Mouse (Mus musculus) kidney, embryonic 14.5 days (tissue): ENCODE measurements around the gene Gm20538. TPM values are rescaled to one million over a fixed set of nuclear protein-coding genes. Genes with fewer than 3 reads are reported as not detected.

ENCODE experiments used
- ATAC-seq: fragments of 200-750 bp; cut with Nextera tagmentation; 2 replicates; pipeline ENCODE4 v1.8.0; 2017; ENCODE audit warnings: moderate number of reproducible peaks, mild to moderate bottlenecking, moderate TSS enrichment, moderate library complexity; ENCODE audit not compliant: low FRiP score, low TSS enrichment
- H3K27ac ChIP-seq: fragments of 300-500 bp; sonication (generic); 2 replicates; pipeline ENCODE4 v1.5.1; 2014; ENCODE audit warnings: low read depth, mild to moderate bottlenecking, low read length, moderate library complexity, mixed read lengths
- H3K27me3 ChIP-seq: fragments of 300-500 bp; sonication (generic); 2 replicates; pipeline ENCODE4 v1.6.1; 2014; ENCODE audit warnings: mild to moderate bottlenecking, low read length; ENCODE audit not compliant: control insufficient read depth, insufficient read depth
- H3K36me3 ChIP-seq: fragments of 300-500 bp; sonication (generic); 2 replicates; pipeline ENCODE4 v1.6.1; 2014; ENCODE audit warnings: low read length, mixed read lengths; ENCODE audit not compliant: control insufficient read depth, insufficient read depth
- H3K4me1 ChIP-seq: fragments of 300-500 bp; sonication (generic); 2 replicates; pipeline ENCODE4 v1.6.1; 2014; ENCODE audit warnings: low read length, mixed read lengths; ENCODE audit not compliant: control insufficient read depth, insufficient read depth
- H3K4me2 ChIP-seq: fragments of 300-500 bp; sonication (generic); replicated peaks from 2 replicates; pipeline ENCODE4 v1.6.1; 2014; ENCODE audit warnings: low read depth, mild to moderate bottlenecking, low read length
- H3K4me3 ChIP-seq: fragments of 300-500 bp; sonication (generic); 2 replicates; pipeline ENCODE4 v1.5.1; 2014; ENCODE audit warnings: mild to moderate bottlenecking, low read length
- H3K9ac ChIP-seq: fragments of 300-500 bp; sonication (generic); 2 replicates; pipeline ENCODE4 v1.6.1; 2014; ENCODE audit warnings: low read depth, mild to moderate bottlenecking, low read length, moderate library complexity
- H3K9me3 ChIP-seq: fragments of 300-500 bp; sonication (generic); 2 replicates; pipeline ENCODE4 v1.6.1; 2016; ENCODE audit warnings: low read length; ENCODE audit not compliant: control insufficient read depth
- WGBS: fragments of 180-500 bp; shearing (Covaris S2); extraction: QIAGEN DNeasy Blood & Tissue Kit; methylation state at CpG from one replicate; pipeline ENCODE4 v1.1.7; 2014; 5-methylcytosine and 5-hydroxymethylcytosine counted together
- polyA plus RNA-seq: library from polyadenylated mRNA; unstranded; fragments of >200 nt; fragmentation: Nextera tagmentation; extraction: Ambion mirVana; gene quantifications from 2 replicates; pipeline ENCODE4 v1.2.1, GENCODE M21; 2014

Gm20538 gene
- polyA plus RNA-seq, 1 experiment from 2014 or later = not detected

DNA sequence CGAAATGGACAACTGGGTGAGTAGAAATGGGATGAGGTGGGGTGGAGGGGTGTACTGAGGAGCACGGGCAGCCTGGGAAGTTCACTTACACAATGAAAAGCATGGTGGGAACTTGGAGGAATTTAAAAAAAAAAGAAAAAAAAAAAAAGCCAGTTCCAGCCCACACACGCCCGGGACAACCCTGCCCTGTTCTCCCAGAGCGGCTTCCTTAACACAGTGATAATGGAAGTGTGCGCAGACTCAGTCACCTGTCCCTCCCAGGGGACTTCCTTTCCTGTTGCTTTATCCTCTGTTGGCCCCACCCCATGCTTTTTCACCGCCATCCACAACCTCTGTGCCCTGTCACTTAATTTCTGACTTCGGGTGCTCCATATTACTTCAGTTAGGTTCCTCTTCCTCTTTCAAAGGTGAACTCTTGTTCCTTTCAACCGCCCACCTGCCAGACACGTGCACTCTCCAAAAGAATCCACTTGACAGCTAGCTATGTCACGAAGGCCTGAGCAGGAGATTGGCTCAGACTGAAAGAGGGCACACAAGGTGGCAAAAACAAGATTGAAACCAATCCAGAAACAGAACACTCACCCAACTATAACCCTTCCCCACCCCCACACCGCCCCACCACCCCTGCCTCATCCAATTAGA lies 42.0 kb downstream of the Gm20538 start:
- no peak for ATAC-seq
- Histone ChIP-seq H3K9ac (no peak overlapping the region), H3K4me1 (peaks cover 51% of the 10 kb centered on the region), H3K36me3 (no peaks in the 10 kb centered on the region), H3K4me2 (peak overlapping the region; percentile 67), H3K27ac (no peak overlapping the region), H3K9me3 (no peaks in the 10 kb centered on the region), H3K27me3 (peaks cover 24% of the 10 kb centered on the region), H3K4me3 (peak overlapping the region; percentile 36)
- 4% methylated on average over 12 of the region's 12 CpGs for WGBS

GRCm38 (mm10) chr19:44502741-44503140 lies 49.9 kb downstream of the Gm20538 start:
- no peaks in the 10 kb centered on the region for H3K27me3 ChIP-seq
- ATAC-seq = no peak
- 69% methylated on average over 4 of the region's 4 CpGs for WGBS
- no peak overlapping the region for H3K9ac ChIP-seq
- H3K27ac ChIP-seq = no peak overlapping the region
- H3K36me3 ChIP-seq = no peaks in the 10 kb centered on the region
- H3K4me3 ChIP-seq = no peak overlapping the region
- peaks cover 15% of the 10 kb centered on the region; the same call in 1 of the 2 replicates for H3K4me1 ChIP-seq
- H3K9me3 ChIP-seq = no peaks in the 10 kb centered on the region
- no peak overlapping the region for H3K4me2 ChIP-seq

- Histone ChIP-seq H3K27me3 (no peaks in the 10 kb centered on the region), H3K4me2 (no peak overlapping the region), H3K9me3 (no peaks in the 10 kb centered on the region), H3K4me3 (no peak overlapping the region), H3K9ac (no peak overlapping the region), H3K4me1 (peaks cover 15% of the 10 kb centered on the region; the same call in 1 of the 2 replicates), H3K27ac (no peak overlapping the region), H3K36me3 (no peaks in the 10 kb centered on the region)
- WGBS = 47% methylated on average over 6 of the region's 6 CpGs
- no peak for ATAC-seq
These were observed 50.7 kb downstream of the Gm20538 start for GRCm38 (mm10) chr19:44501925-44502324.

DNA sequence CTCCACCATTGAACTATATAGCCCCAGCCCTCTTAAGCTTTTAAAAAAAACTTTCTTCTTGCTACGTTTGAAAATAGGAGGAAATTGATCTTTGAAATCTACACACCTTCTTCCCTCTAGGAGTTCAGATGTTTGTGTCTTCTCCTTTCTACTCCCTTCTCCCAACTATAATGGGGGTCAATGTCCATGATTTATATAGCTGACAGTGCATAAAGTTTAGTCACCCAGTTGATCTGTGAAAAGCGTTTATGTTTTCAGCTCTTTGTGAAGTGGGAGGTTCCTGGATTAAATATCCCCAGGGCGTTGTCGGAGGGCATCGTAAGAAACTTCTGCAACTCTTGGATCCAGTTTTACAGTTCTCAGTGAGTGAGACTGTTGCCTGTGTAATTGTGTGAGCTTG lies 52.4 kb downstream of the Gm20538 start:
- Histone ChIP-seq H3K36me3 (no peaks in the 10 kb centered on the region), H3K4me2 (no peak overlapping the region), H3K4me1 (peaks cover 15% of the 10 kb centered on the region; the same call in 1 of the 2 replicates), H3K4me3 (no peak overlapping the region), H3K9ac (no peak overlapping the region), H3K27me3 (no peaks in the 10 kb centered on the region), H3K9me3 (no peaks in the 10 kb centered on the region), H3K27ac (no peak overlapping the region)
- WGBS = 12% methylated on average over 5 of the region's 5 CpGs
- ATAC-seq = peak; percentile 78; the same call in 1 of the 2 replicates

DNA sequence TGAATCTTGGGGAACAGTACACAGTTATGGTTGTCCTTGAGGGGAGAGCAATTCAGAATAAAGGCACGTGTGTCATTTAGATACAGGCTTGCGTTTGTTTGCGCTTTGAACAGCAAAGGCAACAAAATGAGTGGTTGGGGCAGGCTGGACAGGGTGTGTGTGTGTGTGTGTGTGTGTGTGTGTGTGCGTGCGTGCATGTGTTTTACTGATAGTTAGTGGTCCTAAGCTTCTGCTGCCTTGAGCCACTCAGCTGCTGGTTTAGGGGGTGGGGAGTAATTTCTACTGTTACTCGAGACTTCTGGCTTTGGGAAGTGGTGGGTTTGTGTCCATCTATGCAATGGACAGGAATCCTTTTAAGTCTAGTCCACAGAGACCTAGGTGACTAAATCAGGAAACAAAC lies 53.7 kb downstream of the Gm20538 start:
- no peaks in the 10 kb centered on the region for H3K9me3 ChIP-seq
- WGBS = 28% methylated on average over 6 of the region's 6 CpGs
- H3K4me3 ChIP-seq = no peak overlapping the region
- no peaks in the 10 kb centered on the region for H3K36me3 ChIP-seq
- H3K27ac ChIP-seq = peak overlapping the region; percentile 32; the same call in 1 of the 2 replicates
- ATAC-seq = no peak
- H3K27me3 ChIP-seq = no peaks in the 10 kb centered on the region
- no peak overlapping the region for H3K9ac ChIP-seq
- no peak overlapping the region for H3K4me2 ChIP-seq
- peaks cover 15% of the 10 kb centered on the region; the same call in 1 of the 2 replicates for H3K4me1 ChIP-seq

DNA sequence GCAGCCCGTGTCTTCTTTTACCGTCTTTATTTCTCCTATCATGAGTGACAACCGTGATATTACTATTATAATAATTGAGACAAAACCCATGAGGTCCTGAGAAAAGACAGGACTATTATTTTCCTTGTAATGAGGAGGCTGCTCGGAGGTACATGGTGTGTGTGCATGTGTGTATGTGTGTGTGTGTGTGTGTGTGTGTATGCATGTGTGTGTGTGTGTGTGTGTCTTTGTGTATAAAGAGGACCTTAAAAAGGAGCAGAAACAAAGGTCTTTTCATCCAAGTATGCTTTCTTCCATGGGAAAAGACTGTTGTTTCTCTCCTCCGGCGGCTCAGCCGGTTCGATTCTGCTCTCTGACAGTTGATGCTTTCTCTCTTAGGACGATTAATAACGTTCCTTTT lies 55.7 kb downstream of the Gm20538 start:
- Histone ChIP-seq H3K27me3 (no peaks in the 10 kb centered on the region), H3K36me3 (no peaks in the 10 kb centered on the region), H3K4me3 (no peak overlapping the region), H3K9ac (no peak overlapping the region), H3K4me2 (no peak overlapping the region), H3K9me3 (no peaks in the 10 kb centered on the region), H3K4me1 (peaks cover 14% of the 10 kb centered on the region; the same call in 1 of the 2 replicates), H3K27ac (no peak overlapping the region)
- no peak for ATAC-seq
- WGBS = 80% methylated on average over 10 of the region's 10 CpGs

GRCm38 (mm10) chr19:44496511-44496910 lies 56.1 kb downstream of the Gm20538 start:
- Histone ChIP-seq H3K4me2 (no peak overlapping the region), H3K36me3 (no peaks in the 10 kb centered on the region), H3K9ac (no peak overlapping the region), H3K4me3 (no peak overlapping the region), H3K27me3 (no peaks in the 10 kb centered on the region), H3K27ac (no peak overlapping the region), H3K9me3 (no peaks in the 10 kb centered on the region), H3K4me1 (peaks cover 10% of the 10 kb centered on the region; the same call in 1 of the 2 replicates)
- 61% methylated on average over 8 of the region's 8 CpGs for WGBS
- no peak for ATAC-seq

Other genes starting within 250 kb of the Gm20538 start
- gene Scd4, start 219.7 kb downstream of the Gm20538 start, polyA plus RNA-seq = 0.11 TPM in 1 of 2 replicates, not detected in the other
- 2.7 and 5.2 TPM in 2 replicates for gene Scd1, start 145.0 kb downstream of the Gm20538 start, polyA plus RNA-seq
- 3.5 and 4.5 TPM in 2 replicates for gene Wnt8b, start 59.4 kb downstream of the Gm20538 start, polyA plus RNA-seq
- gene Sec31b, start 7.0 kb downstream of the Gm20538 start, polyA plus RNA-seq = 0.76 and 0.87 TPM in 2 replicates
- gene Ndufb8, start 2.6 kb upstream of the Gm20538 start, polyA plus RNA-seq = 579 and 700 TPM in 2 replicates
- gene Hif1an, start 10.0 kb upstream of the Gm20538 start, polyA plus RNA-seq = 20.6 and 28.0 TPM in 2 replicates
- 43.3 and 55.9 TPM in 2 replicates for gene Pax2, start 203.2 kb upstream of the Gm20538 start, polyA plus RNA-seq